Mouse (Mus musculus) midbrain, embryonic 15.5 days (tissue): ENCODE measurements around the gene B4galnt1. TPM values are rescaled to one million over a fixed set of nuclear protein-coding genes. Genes with fewer than 3 reads are reported as not detected.
"Not testable (repeated sequence)": the region's sequence is repeated elsewhere in the genome, so short reads cannot be mapped to it uniquely, and the experiment has no call there.

Experiments used
- ATAC-seq: fragments of 200-750 bp; cut with Nextera tagmentation; replicated peaks from 2 replicates; pipeline ENCODE4 v1.8.0; 2017; ENCODE audit warnings: moderate TSS enrichment
- H3K27ac ChIP-seq: fragments of 300-500 bp; sonication (generic); 2 replicates; pipeline ENCODE4 v1.5.1; 2015; ENCODE audit warnings: mild to moderate bottlenecking, inconsistent platforms
- H3K27me3 ChIP-seq: fragments of 300-500 bp; sonication (generic); replicated peaks from 2 replicates; pipeline ENCODE4 v1.6.1; 2015; ENCODE audit warnings: inconsistent platforms
- H3K36me3 ChIP-seq: fragments of 300-500 bp; sonication (generic); replicated peaks from 2 replicates; pipeline ENCODE4 v1.6.1; 2015; ENCODE audit warnings: inconsistent platforms
- H3K4me1 ChIP-seq: fragments of 300-500 bp; sonication (generic); 2 replicates; pipeline ENCODE4 v1.6.1; 2015; ENCODE audit warnings: inconsistent platforms
- H3K4me2 ChIP-seq: fragments of 300-500 bp; sonication (generic); 2 replicates; pipeline ENCODE4 v1.6.1; 2015; ENCODE audit warnings: inconsistent platforms, mild to moderate bottlenecking, moderate library complexity
- H3K4me3 ChIP-seq: fragments of 300-500 bp; sonication (generic); 2 replicates; pipeline ENCODE4 v1.5.1; 2015; ENCODE audit warnings: mild to moderate bottlenecking, inconsistent platforms
- H3K9ac ChIP-seq: fragments of 300-500 bp; sonication (generic); 2 replicates; pipeline ENCODE4 v1.6.1; 2015; ENCODE audit warnings: mild to moderate bottlenecking, inconsistent platforms
- H3K9me3 ChIP-seq: fragments of 300-500 bp; sonication (generic); 2 replicates; pipeline ENCODE4 v1.6.1; 2016; ENCODE audit warnings: inconsistent platforms
- WGBS: fragments of 180-500 bp; shearing (Covaris S2); methylation state at CpG from one replicate; pipeline ENCODE4 v1.1.7; 2015; ENCODE audit warnings: mixed read lengths; 5-methylcytosine and 5-hydroxymethylcytosine counted together
- polyA plus RNA-seq: library from polyadenylated mRNA; unstranded; fragments of >200 nt; fragmentation: Nextera tagmentation; extraction: Ambion mirVana; gene quantifications from 2 replicates; pipeline ENCODE4 v1.2.1, GENCODE M21; 2015

The B4galnt1 gene
- polyA plus RNA-seq, 1 experiment from 2014 or later, result 62.2 TPM

DNA sequence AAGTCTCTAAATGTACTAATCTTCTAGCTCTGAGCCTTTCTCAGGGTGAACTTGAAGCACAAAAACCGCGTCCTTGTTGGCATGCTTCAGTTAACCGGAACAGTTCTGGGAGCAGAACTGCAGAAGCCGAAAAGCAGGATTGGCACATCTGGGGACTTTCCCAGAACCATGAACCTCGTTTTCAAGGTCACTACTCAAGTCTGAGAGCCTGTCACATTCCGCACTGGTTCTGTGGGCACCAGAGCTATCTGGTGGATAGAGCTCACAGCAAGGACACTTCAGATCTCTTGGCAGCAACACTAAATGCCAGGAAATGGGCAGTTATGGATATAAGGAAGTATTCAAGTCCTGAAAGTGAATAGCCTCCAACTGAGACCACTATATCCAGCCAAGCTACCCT lies 17.9 kb upstream of the B4galnt1 start:
- no peaks in the 10 kb centered on the region for H3K9me3 ChIP-seq
- no peak for ATAC-seq
- WGBS, result 84% methylated on average over 6 of the region's 6 CpGs
- no peaks in the 10 kb centered on the region for H3K27me3 ChIP-seq
- H3K4me2 ChIP-seq, result no peak overlapping the region
- H3K27ac ChIP-seq, result no peak overlapping the region
- no peak overlapping the region for H3K4me3 ChIP-seq
- H3K4me1 ChIP-seq, result no peaks in the 10 kb centered on the region
- no peaks in the 10 kb centered on the region for H3K36me3 ChIP-seq
- H3K9ac ChIP-seq, result no peak overlapping the region

DNA sequence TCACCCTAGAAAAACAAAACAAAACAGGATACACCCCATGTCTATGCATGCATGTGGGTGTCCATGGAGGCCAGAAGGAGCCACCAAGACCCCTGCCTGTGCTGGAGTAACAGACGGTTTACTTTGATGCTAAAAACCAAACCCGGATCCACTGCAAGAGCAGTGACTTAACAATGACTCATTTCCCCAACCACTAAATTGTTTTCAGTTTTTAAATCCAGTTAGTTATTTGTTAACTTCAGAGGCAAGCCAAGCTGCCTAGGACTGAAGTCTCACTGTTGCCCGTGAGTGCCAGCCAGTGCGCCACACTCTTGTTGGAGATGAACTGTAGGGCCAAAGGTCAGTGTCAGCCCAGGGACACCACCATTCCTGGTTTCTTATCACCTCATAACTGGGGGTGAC lies 14.6 kb upstream of the B4galnt1 start:
- Histone ChIP-seq H3K9me3 (no peaks in the 10 kb centered on the region), H3K36me3 (no peaks in the 10 kb centered on the region), H3K27me3 (no peaks in the 10 kb centered on the region), H3K27ac (no peak overlapping the region), H3K9ac (no peak overlapping the region), H3K4me3 (no peak overlapping the region), H3K4me2 (no peak overlapping the region), H3K4me1 (no peaks in the 10 kb centered on the region)
- 87% methylated on average over 4 of the region's 4 CpGs for whole genome bisulfite sequencing
- no peak for ATAC-seq

GRCm38 (mm10) chr10:127151233-127151632 lies 13.8 kb upstream of the B4galnt1 start:
- not testable (repeated sequence) for H3K4me3 ChIP-seq, H3K27ac ChIP-seq, H3K4me2 ChIP-seq, H3K27me3 ChIP-seq, H3K9ac ChIP-seq, H3K4me1 ChIP-seq, H3K36me3 ChIP-seq, ATAC-seq, H3K9me3 ChIP-seq
- 93% methylated on average over 3 of the region's 3 CpGs for WGBS

DNA sequence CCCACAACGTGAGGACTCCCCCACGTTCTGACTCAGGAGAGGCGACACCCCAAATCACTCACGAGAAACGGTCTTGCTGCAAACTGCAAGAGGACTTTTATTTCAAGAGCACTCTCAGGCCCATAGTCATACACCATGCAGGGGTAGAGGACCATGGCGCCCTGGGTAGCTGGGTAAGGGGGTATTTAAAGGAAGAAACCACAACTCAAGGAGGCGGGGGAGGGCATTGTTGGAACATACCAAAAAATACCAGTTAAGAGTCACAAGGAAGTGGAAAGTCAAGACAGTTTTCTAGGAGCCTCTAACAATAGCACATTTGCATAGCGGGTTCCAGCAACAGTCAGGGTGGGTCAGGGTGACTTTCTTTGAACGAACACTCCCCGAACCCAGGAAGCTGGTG lies 12.5 kb upstream of the B4galnt1 start:
- not testable (repeated sequence) for H3K36me3 ChIP-seq, H3K9me3 ChIP-seq, H3K27me3 ChIP-seq, H3K9ac ChIP-seq, H3K4me3 ChIP-seq, ATAC-seq, H3K4me2 ChIP-seq, H3K4me1 ChIP-seq, H3K27ac ChIP-seq
- WGBS, result 89% methylated on average over 10 of the region's 10 CpGs

DNA sequence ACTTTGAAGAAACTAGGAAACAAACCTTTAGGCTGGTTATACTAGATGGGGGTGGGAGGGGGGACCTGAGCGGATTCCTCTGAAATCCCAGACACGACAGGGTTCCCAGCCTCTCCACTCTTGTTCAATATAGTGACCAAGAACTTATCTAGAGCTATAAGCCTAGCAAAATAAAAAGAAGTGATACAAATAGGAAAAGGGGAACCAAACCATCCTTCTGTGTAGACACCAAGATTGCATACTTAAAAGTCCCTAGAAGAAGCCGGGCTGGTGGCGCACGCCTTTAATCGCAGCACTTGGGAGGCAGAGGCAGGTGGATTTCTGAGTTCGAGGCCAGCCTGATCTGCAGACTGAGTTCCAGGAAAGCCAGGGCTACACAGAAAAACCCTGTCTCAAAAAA lies 11.7 kb upstream of the B4galnt1 start:
- 94% methylated on average over 7 of the region's 7 CpGs for WGBS
- no peak overlapping the region for H3K4me2 ChIP-seq
- no peak overlapping the region for H3K27ac ChIP-seq
- no peak overlapping the region for H3K9ac ChIP-seq
- H3K4me3 ChIP-seq, result no peak overlapping the region
- no peaks in the 10 kb centered on the region for H3K9me3 ChIP-seq
- no peaks in the 10 kb centered on the region for H3K36me3 ChIP-seq
- ATAC-seq, result no peak
- no peaks in the 10 kb centered on the region for H3K4me1 ChIP-seq
- no peaks in the 10 kb centered on the region for H3K27me3 ChIP-seq

- Histone ChIP-seq H3K27me3 (no peaks in the 10 kb centered on the region), H3K4me2 (no peak overlapping the region), H3K36me3 (no peaks in the 10 kb centered on the region), H3K4me1 (no peaks in the 10 kb centered on the region), H3K9ac (no peak overlapping the region), H3K27ac (no peak overlapping the region), H3K4me3 (no peak overlapping the region), H3K9me3 (no peaks in the 10 kb centered on the region)
- no peak for ATAC-seq
- 92% methylated on average over 2 of the region's 2 CpGs for WGBS
Observed at GRCm38 (mm10) chr10:127154241-127154640, 10.8 kb upstream of the B4galnt1 start.

DNA sequence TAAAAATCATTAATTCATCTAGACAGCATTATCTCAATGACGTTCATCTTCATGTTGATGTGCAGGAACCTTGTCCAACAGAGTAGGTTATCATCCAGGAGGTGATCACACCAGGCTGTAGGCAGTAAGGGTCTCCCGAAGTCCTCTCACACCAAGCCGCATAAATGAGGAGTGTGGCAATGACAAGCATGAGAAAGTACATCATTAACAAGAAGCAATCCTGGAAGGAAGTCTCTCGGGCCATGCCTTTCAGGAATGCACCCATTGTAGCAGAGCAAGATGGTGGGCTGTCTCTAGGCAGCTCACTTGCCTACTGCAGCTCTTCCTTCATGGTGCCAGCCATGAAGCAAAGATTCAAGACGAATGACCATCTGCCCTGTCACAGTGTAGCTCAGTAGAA lies 10.4 kb upstream of the B4galnt1 start:
- no peak for ATAC-seq
- H3K4me3 ChIP-seq, result no peak overlapping the region
- H3K9ac ChIP-seq, result no peak overlapping the region
- no peak overlapping the region for H3K27ac ChIP-seq
- H3K9me3 ChIP-seq, result no peaks in the 10 kb centered on the region
- WGBS, result 92% methylated on average over 5 of the region's 5 CpGs
- H3K27me3 ChIP-seq, result no peaks in the 10 kb centered on the region
- no peak overlapping the region for H3K4me2 ChIP-seq
- no peaks in the 10 kb centered on the region for H3K4me1 ChIP-seq
- H3K36me3 ChIP-seq, result no peaks in the 10 kb centered on the region

DNA sequence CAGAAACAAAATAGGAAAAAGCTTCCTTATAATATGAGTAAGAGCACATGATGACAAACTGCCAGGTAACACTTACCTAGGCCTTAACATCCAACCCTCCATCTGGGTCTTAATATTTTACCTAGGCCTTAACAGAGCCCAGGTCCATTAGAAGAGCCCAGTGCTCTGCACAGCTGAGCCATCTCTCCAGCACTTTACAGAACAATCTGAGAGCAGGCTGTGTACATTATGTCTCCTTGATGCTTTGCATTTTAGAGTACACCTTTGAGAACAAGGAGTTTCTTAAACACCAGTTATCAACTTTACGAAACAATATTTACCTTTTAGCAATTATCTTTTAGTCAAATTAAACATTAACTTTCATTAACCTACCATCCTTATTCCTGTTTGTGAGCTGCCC lies 8.9 kb upstream of the B4galnt1 start:
- no peaks in the 10 kb centered on the region for H3K4me1 ChIP-seq
- H3K9me3 ChIP-seq, result no peaks in the 10 kb centered on the region
- H3K9ac ChIP-seq, result no peak overlapping the region
- 94% methylated on average over 1 of the region's 1 CpGs for WGBS
- no peak overlapping the region for H3K4me2 ChIP-seq
- ATAC-seq, result no peak
- no peak overlapping the region for H3K27ac ChIP-seq
- no peaks in the 10 kb centered on the region for H3K36me3 ChIP-seq
- no peaks in the 10 kb centered on the region for H3K27me3 ChIP-seq
- no peak overlapping the region for H3K4me3 ChIP-seq

GRCm38 (mm10) chr10:127156511-127156910 lies 8.5 kb upstream of the B4galnt1 start:
- no peak for ATAC-seq
- Histone ChIP-seq H3K27ac (no peak overlapping the region), H3K4me3 (no peak overlapping the region), H3K27me3 (no peaks in the 10 kb centered on the region), H3K4me1 (no peaks in the 10 kb centered on the region), H3K9ac (no peak overlapping the region), H3K4me2 (no peak overlapping the region), H3K36me3 (no peaks in the 10 kb centered on the region), H3K9me3 (no peaks in the 10 kb centered on the region)
- 97% methylated on average over 1 of the region's 1 CpGs for WGBS

- H3K27me3 ChIP-seq, result no peaks in the 10 kb centered on the region
- 75% methylated on average over 3 of the region's 3 CpGs for WGBS
- ATAC-seq, result no peak
Observed at GRCm38 (mm10) chr10:127158471-127158870, 6.6 kb upstream of the B4galnt1 start.

GRCm38 (mm10) chr10:127160081-127160480 lies 4.9 kb upstream of the B4galnt1 start:
- H3K36me3 ChIP-seq, result no peaks in the 10 kb centered on the region
- peaks cover 3% of the 10 kb centered on the region; the same call in 1 of the 2 replicates for H3K4me1 ChIP-seq
- ATAC-seq, result no peak
- H3K9ac ChIP-seq, result no peak overlapping the region
- no peaks in the 10 kb centered on the region for H3K9me3 ChIP-seq
- H3K27me3 ChIP-seq, result no peaks in the 10 kb centered on the region
- H3K27ac ChIP-seq, result no peak overlapping the region
- H3K4me2 ChIP-seq, result no peak overlapping the region
- H3K4me3 ChIP-seq, result no peak overlapping the region
- WGBS, result 84% methylated on average over 9 of the region's 9 CpGs

More at GRCm38 (mm10) chr10:127158471-127158870, 6.6 kb upstream of the B4galnt1 start:
- no peaks in the 10 kb centered on the region for H3K4me1 ChIP-seq
- no peak overlapping the region for H3K4me2 ChIP-seq
- H3K36me3 ChIP-seq, result no peaks in the 10 kb centered on the region
- no peak overlapping the region for H3K9ac ChIP-seq
- no peak overlapping the region for H3K4me3 ChIP-seq
- no peak overlapping the region for H3K27ac ChIP-seq
- no peaks in the 10 kb centered on the region for H3K9me3 ChIP-seq

- Histone ChIP-seq H3K4me1 (peaks cover 3% of the 10 kb centered on the region; the same call in 1 of the 2 replicates), H3K9ac (no peak overlapping the region), H3K27ac (no peak overlapping the region), H3K9me3 (no peaks in the 10 kb centered on the region), H3K36me3 (no peaks in the 10 kb centered on the region), H3K27me3 (no peaks in the 10 kb centered on the region), H3K4me3 (no peak overlapping the region), H3K4me2 (no peak overlapping the region)
- ATAC-seq, result no peak
- whole genome bisulfite sequencing, result 77% methylated on average over 3 of the region's 3 CpGs
Observed at GRCm38 (mm10) chr10:127160728-127161127, 4.3 kb upstream of the B4galnt1 start.

DNA sequence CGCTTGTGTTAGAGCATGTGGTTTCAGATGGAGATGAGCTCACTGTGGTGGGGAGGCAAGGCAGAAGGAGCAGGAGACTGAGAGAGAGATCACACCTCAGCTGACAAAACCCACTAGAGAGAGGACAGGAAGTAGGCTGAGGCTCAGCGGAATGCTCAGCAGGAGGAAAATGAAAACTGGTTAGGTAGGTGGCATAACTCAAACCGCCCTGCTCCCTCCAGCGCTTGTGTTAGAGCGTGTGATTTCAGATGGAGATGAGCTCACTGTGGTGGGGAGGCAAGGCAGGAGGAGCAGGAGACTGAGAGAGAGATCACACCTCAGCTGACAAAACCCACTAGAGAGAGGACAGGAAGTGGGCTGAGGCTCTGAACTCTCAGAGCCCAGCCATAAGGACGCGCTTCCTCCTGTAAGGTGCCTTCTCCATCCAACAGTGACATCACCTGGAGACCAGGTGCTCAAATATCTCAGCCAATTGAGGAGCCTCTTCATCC lies 2.2 kb upstream of the B4galnt1 start:
- H3K27ac ChIP-seq, H3K4me3 ChIP-seq, H3K4me2 ChIP-seq, H3K9me3 ChIP-seq, H3K9ac ChIP-seq, ATAC-seq, H3K36me3 ChIP-seq, H3K27me3 ChIP-seq: not testable (repeated sequence)
- peaks cover 16% of the 10 kb centered on the region for H3K4me1 ChIP-seq
- WGBS, result 68% methylated on average over 7 of the region's 7 CpGs
